Mouse (Mus musculus): ENCODE results near the gene Rps6kb1. TPM values are rescaled to one million over a fixed set of nuclear protein-coding genes. Genes with fewer than 3 reads are reported as not detected.

Rps6kb1 gene
- total and polyA plus RNA-seq, 3 experiments, result 45.2 to 110 (median 76.9) TPM

- peak; percentile 65 for TF ChIP-seq JUN (IDR thresholded peaks at IDR 0.05; ENCODE audit: insufficient read depth, low read depth, low read length)
Measured at GRCm38 (mm10) chr11:86586868-86587792, 42.5 kb upstream of the Rps6kb1 start (continued).

- DNase-seq (ENCODE audit: extremely low read depth), result no peak
- peaks cover 5 to 14% of the 10 kb centered on the region in 2 experiments for H3K36me3 ChIP-seq (replicated peaks in 1 of 2; ENCODE audit: control insufficient read depth in 1 of 2, insufficient read depth in 1 of 2, low read length in 1 of 2)
- H3K27ac ChIP-seq (ENCODE audit: insufficient read depth, low read depth), result peak overlapping the region; percentile 74
- no peaks in the 10 kb centered on the region for H3K9me3 ChIP-seq (replicated peaks; ENCODE audit: low read length)
- peak overlapping the region; percentile 64 to 81 (median 76) for H3K4me3 ChIP-seq (replicated peaks in 1 of 3; ENCODE audit: low read depth in 2 of 3, low read length in 2 of 3, poor library complexity in 1 of 3)
- peaks cover 25% of the 10 kb centered on the region for H3K79me2 ChIP-seq (replicated peaks; ENCODE audit: control insufficient read depth, extremely low read depth, insufficient read depth, poor library complexity, severe bottlenecking)
- H3K27me3 ChIP-seq (replicated peaks), result no peaks in the 10 kb centered on the region
- peak overlapping the region; percentile 9 for H3K4me2 ChIP-seq (ENCODE audit: insufficient read depth, low read depth, poor library complexity, severe bottlenecking)
- TF ChIP-seq JUN (IDR thresholded peaks at IDR 0.05; ENCODE audit: insufficient read depth, low read depth, low read length) (no peak), POLR2AphosphoS2 (IDR thresholded peaks at IDR 0.05; ENCODE audit: low read depth, low read length) (peak; percentile 11; the same call in 1 of the 2 replicates), MXI1 (IDR thresholded peaks at IDR 0.05; ENCODE audit: low read depth, low read length) (peak; percentile 70; the same call in 1 of the 2 replicates), TBP (conservative IDR thresholded peaks at IDR 0.05; ENCODE audit: low read depth, low read length) (no peak), E2F4 (IDR thresholded peaks at IDR 0.05; ENCODE audit: insufficient replicate concordance, low read depth, low read length) (no peak), MAZ (IDR thresholded peaks at IDR 0.05; ENCODE audit: low read depth, low read length) (no peak), CHD1 (IDR thresholded peaks at IDR 0.05; ENCODE audit: low read depth, low read length) (peak; percentile 98), CHD2 (IDR thresholded peaks at IDR 0.05; ENCODE audit: low read length) (peak; percentile 62; the same call in 1 of the 2 replicates), RCOR1 (conservative IDR thresholded peaks at IDR 0.05; ENCODE audit: low read depth, low read length) (peak; percentile 81; the same call in 1 of the 2 replicates), MYC (IDR thresholded peaks at IDR 0.05; ENCODE audit: low read depth, low read length) (peak; percentile 90), ZNF384 (IDR thresholded peaks at IDR 0.05; ENCODE audit: low read depth, low read length) (peak; percentile 44), IRF4 (IDR thresholded peaks at IDR 0.05; ENCODE audit: low read depth, low read length) (peak; percentile 26; the same call in 1 of the 2 replicates), MAX (IDR thresholded peaks at IDR 0.05; ENCODE audit: low read length) (peak; percentile 84), BHLHE40 (IDR thresholded peaks at IDR 0.05; ENCODE audit: low read depth, low read length) (peak; percentile 63), USF1 (IDR thresholded peaks at IDR 0.05; ENCODE audit: low read depth, low read length) (no peak), SIN3A (IDR thresholded peaks at IDR 0.05; ENCODE audit: low read length) (peak; percentile 54), EP300 (IDR thresholded peaks at IDR 0.05; ENCODE audit: low read length) (0 out of 2 replicates have a peak, but pooled peaks have one; percentile 31)
- H3K9ac ChIP-seq (ENCODE audit: insufficient read depth, low read depth), result peak overlapping the region; percentile 99
- in situ Hi-C loops (cut with MboI; ENCODE audit: low pct_ligation_motif_present, low pct_unique_long_range_greater_than_20kb, low sequenced_read_pairs), result no loop called here
- peaks cover 11 to 48% of the 10 kb centered on the region in 2 experiments for H3K4me1 ChIP-seq (ENCODE audit: control insufficient read depth in 1 of 2, insufficient read depth in 2 of 2)
- dilution Hi-C loops (cut with MboI; ENCODE audit: extremely low pct_ligation_motif_present, extremely low pct_unique_long_range_greater_than_20kb, low sequenced_read_pairs), result loop anchor here (5.0 kb wide), 1 partner anchor 36 kb away; no protein-coding TSS in a partner anchor
Measured at GRCm38 (mm10) chr11:86586177-86586867, 41.7 kb upstream of the Rps6kb1 start.
